Mouse (Mus musculus): ENCODE data around the gene Unc93a. TPM values are rescaled to one million over a fixed set of nuclear protein-coding genes. Genes with fewer than 3 reads are reported as not detected.
A peak's percentile ranks its signal among the peaks of the same experiment; 100 is the strongest.
"Not testable (repeated sequence)": the region's sequence is repeated elsewhere in the genome, so short reads cannot be mapped to it uniquely, and the experiment has no call there.

The Unc93a gene
- polyA plus RNA-seq, 1 experiment from 2014 or later: not detected

- H3K4me3 ChIP-seq; H3K36me3 ChIP-seq (replicated peaks); H3K27me3 ChIP-seq (replicated peaks); H3K27ac ChIP-seq; H3K4me2 ChIP-seq; ATAC-seq (replicated peaks); H3K9ac ChIP-seq; H3K9me3 ChIP-seq; H3K4me1 ChIP-seq: not testable (repeated sequence)
- no CpG with 5 or more reads among the region's 3 CpGs for WGBS
Measured at GRCm38 (mm10) chr17:13129324-13129723, 2.3 kb downstream of the Unc93a start.

GRCm38 (mm10) chr17:13124241-13124640 is 7.4 kb downstream of the Unc93a start:
- peak; percentile 59; the same call in 1 of the 2 replicates for ATAC-seq (replicated peaks)
- H3K27me3 ChIP-seq (replicated peaks); H3K4me3 ChIP-seq; H3K4me1 ChIP-seq; H3K9me3 ChIP-seq; H3K36me3 ChIP-seq (replicated peaks); H3K27ac ChIP-seq; H3K9ac ChIP-seq; H3K4me2 ChIP-seq: not testable (repeated sequence)
- WGBS: 13% methylated on average over 2 of the region's 3 CpGs

- ATAC-seq (replicated peaks): peak; percentile 53; the same call in 1 of the 2 replicates
- H3K27ac ChIP-seq; H3K9ac ChIP-seq; H3K4me3 ChIP-seq; H3K36me3 ChIP-seq (replicated peaks); H3K4me1 ChIP-seq; H3K27me3 ChIP-seq (replicated peaks); H3K4me2 ChIP-seq; H3K9me3 ChIP-seq: not testable (repeated sequence)
- 85% methylated on average over 2 of the region's 5 CpGs for WGBS
Measured at GRCm38 (mm10) chr17:13123308-13124038, 8.1 kb downstream of the Unc93a start.

GRCm38 (mm10) chr17:13112504-13113291 is 18.9 kb downstream of the Unc93a start:
- H3K4me2 ChIP-seq; H3K9me3 ChIP-seq; H3K4me3 ChIP-seq; H3K27me3 ChIP-seq (replicated peaks); H3K9ac ChIP-seq; H3K4me1 ChIP-seq; H3K36me3 ChIP-seq (replicated peaks): not testable (repeated sequence)
- 58% methylated on average over 3 of the region's 9 CpGs for WGBS
- H3K27ac ChIP-seq: 0 out of 2 replicates have a peak overlapping the region, but pooled peaks have one; percentile 48
- peak; percentile 93 for ATAC-seq (replicated peaks)

- H3K9me3 ChIP-seq; H3K4me3 ChIP-seq; H3K4me1 ChIP-seq; ATAC-seq (replicated peaks); H3K4me2 ChIP-seq; H3K36me3 ChIP-seq (replicated peaks); H3K27me3 ChIP-seq (replicated peaks); H3K9ac ChIP-seq; H3K27ac ChIP-seq: not testable (repeated sequence)
- 92% methylated on average over 5 of the region's 5 CpGs for WGBS
Measured at GRCm38 (mm10) chr17:13106563-13106962, 25.0 kb downstream of the Unc93a start.

GRCm38 (mm10) chr17:13092960-13093359 is 38.6 kb downstream of the Unc93a start:
- not testable (repeated sequence) for H3K4me1 ChIP-seq; ATAC-seq (replicated peaks); H3K4me2 ChIP-seq; H3K27ac ChIP-seq; H3K27me3 ChIP-seq (replicated peaks); H3K9ac ChIP-seq; H3K9me3 ChIP-seq; H3K36me3 ChIP-seq (replicated peaks); H3K4me3 ChIP-seq
- WGBS: 95% methylated on average over 3 of the region's 4 CpGs

GRCm38 (mm10) chr17:13092100-13092764 is 39.4 kb downstream of the Unc93a start:
- H3K4me1 ChIP-seq; H3K27ac ChIP-seq; H3K27me3 ChIP-seq (replicated peaks); H3K9me3 ChIP-seq; H3K4me2 ChIP-seq; H3K36me3 ChIP-seq (replicated peaks); H3K4me3 ChIP-seq; ATAC-seq (replicated peaks); H3K9ac ChIP-seq: not testable (repeated sequence)
- WGBS: 40% methylated on average over 8 of the region's 8 CpGs

GRCm38 (mm10) chr17:13091510-13091909 is 40.1 kb downstream of the Unc93a start:
- not testable (repeated sequence) for H3K27me3 ChIP-seq (replicated peaks); H3K9ac ChIP-seq; ATAC-seq (replicated peaks); H3K4me2 ChIP-seq; H3K27ac ChIP-seq; H3K4me3 ChIP-seq; H3K4me1 ChIP-seq; H3K9me3 ChIP-seq; H3K36me3 ChIP-seq (replicated peaks)
- 100% methylated on average over 1 of the region's 1 CpGs for WGBS

- ATAC-seq (replicated peaks); H3K36me3 ChIP-seq (replicated peaks); H3K9me3 ChIP-seq; H3K4me3 ChIP-seq; H3K4me2 ChIP-seq; H3K27ac ChIP-seq; H3K9ac ChIP-seq; H3K27me3 ChIP-seq (replicated peaks); H3K4me1 ChIP-seq: not testable (repeated sequence)
- 76% methylated on average over 4 of the region's 5 CpGs for WGBS
Measured at GRCm38 (mm10) chr17:13069227-13069626, 62.4 kb downstream of the Unc93a start.

GRCm38 (mm10) chr17:13067864-13068385 is 63.7 kb downstream of the Unc93a start:
- not testable (repeated sequence) for H3K9me3 ChIP-seq; H3K27ac ChIP-seq; ATAC-seq (replicated peaks); H3K36me3 ChIP-seq (replicated peaks); H3K9ac ChIP-seq; H3K27me3 ChIP-seq (replicated peaks); H3K4me1 ChIP-seq; H3K4me3 ChIP-seq; H3K4me2 ChIP-seq
- 80% methylated on average over 2 of the region's 4 CpGs for WGBS

- not testable (repeated sequence) for H3K4me3 ChIP-seq; H3K9me3 ChIP-seq; H3K27ac ChIP-seq; H3K27me3 ChIP-seq (replicated peaks); H3K9ac ChIP-seq; H3K4me2 ChIP-seq; H3K4me1 ChIP-seq; H3K36me3 ChIP-seq (replicated peaks); ATAC-seq (replicated peaks)
- WGBS: 81% methylated on average over 4 of the region's 7 CpGs
Measured at GRCm38 (mm10) chr17:13062882-13063281, 68.7 kb downstream of the Unc93a start.

GRCm38 (mm10) chr17:13060804-13061203 is 70.8 kb downstream of the Unc93a start, which contains the start of gene Tcp10b:
Gene Tcp10b, plus strand, starts transcription at chr17:13061104.
- not testable (repeated sequence) for H3K36me3 ChIP-seq (replicated peaks); H3K4me2 ChIP-seq; H3K4me1 ChIP-seq; H3K27ac ChIP-seq; H3K4me3 ChIP-seq; H3K9ac ChIP-seq; ATAC-seq (replicated peaks); H3K27me3 ChIP-seq (replicated peaks); H3K9me3 ChIP-seq
- 91% methylated on average over 4 of the region's 4 CpGs for WGBS
